Mouse (Mus musculus): ENCODE measurements at regions not wholly inside any gene's neighbourhood (a gene's known extent, or its start where the extent isn't known, plus 50 kb on each side); places are given as distances from the start of the nearest gene placed in this dataset.
"Not testable (repeated sequence)": the region's sequence is repeated elsewhere in the genome, so short reads cannot be mapped to it uniquely, and the experiment has no call there.

DNA sequence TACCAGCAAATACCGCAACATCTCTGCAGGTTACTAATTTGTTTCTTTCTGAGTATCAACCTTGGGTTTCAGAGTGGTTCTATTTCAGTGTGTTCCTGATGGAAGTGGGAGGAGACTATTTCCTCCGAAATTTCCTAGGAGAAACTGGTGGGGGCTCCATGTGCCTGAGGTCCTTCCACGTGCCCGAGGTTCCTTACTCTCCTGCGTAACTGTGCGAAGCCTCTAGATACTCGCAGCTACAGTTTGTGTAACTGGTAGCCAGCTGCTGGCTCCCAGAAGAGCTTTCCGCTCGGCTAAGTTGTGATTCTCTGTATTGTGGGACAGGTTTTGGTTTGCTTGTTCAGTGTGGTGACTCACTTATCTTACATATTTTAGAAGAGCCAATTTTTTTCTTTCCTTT, 184.3 kb upstream of the Tmem45b start:
- no peaks in the 10 kb centered on the region for H3K4me1 ChIP-seq
- no peak overlapping the region for H3K27ac ChIP-seq
- peaks cover 4% of the 10 kb centered on the region; the same call in 1 of the 2 replicates for H3K27me3 ChIP-seq
- H3K9ac ChIP-seq: no peak overlapping the region
- H3K9me3 ChIP-seq: no peaks in the 10 kb centered on the region
- no peaks in the 10 kb centered on the region for H3K36me3 ChIP-seq (replicated peaks)
- H3K4me2 ChIP-seq: no peak overlapping the region
- 77% methylated on average over 9 of the region's 9 CpGs for WGBS
- no peak for ATAC-seq (ENCODE audit: low FRiP score)
- no peak overlapping the region for H3K4me3 ChIP-seq (replicated peaks)

DNA sequence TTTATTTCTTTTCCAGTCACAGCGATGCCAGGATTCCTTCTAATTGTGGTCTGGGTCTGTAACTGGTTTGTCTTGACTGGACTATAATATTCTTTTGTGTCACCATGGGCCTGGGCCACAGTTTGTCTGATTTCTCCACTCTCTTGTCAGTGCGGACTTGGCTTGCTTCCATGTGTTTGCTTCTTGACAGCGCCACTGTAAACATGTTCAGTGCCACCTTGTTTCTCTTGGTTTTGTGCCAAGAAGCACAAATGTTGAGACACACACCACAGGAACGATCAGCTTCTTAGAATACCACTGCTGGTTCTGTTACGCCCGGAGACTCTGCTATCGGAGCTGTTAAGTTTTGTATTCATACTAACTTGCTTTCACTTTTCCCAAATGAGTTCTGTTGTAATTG, 180.9 kb upstream of the Tmem45b start:
- Histone ChIP-seq H3K4me1 (peaks cover 5% of the 10 kb centered on the region; the same call in 1 of the 2 replicates), H3K4me3 (replicated peaks) (no peak overlapping the region), H3K4me2 (no peak overlapping the region), H3K9ac (no peak overlapping the region), H3K9me3 (no peaks in the 10 kb centered on the region), H3K36me3 (replicated peaks) (no peaks in the 10 kb centered on the region), H3K27ac (no peak overlapping the region), H3K27me3 (no peaks in the 10 kb centered on the region)
- no peak for ATAC-seq (ENCODE audit: low FRiP score)
- WGBS: 83% methylated on average over 7 of the region's 7 CpGs

DNA sequence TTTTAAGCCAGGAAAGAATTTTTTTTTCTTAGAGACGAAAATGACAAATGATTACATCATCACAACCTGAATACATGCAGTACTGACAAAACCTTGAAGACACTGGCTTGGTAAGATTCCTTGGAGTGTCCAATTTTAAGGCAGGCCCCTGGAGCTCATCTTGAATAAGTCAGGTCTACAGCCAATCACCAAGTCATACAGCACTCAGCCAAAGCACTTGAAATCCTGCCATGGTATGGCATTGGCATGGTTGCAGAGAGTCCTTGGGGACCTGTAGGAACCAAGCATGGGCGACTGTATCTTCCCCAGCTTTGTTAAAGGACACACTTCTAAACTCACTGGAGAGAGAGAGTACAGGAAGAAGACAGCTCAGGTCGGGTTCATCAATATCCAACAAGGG, 179.8 kb upstream of the Tmem45b start:
- H3K36me3 ChIP-seq (replicated peaks): no peaks in the 10 kb centered on the region
- H3K27ac ChIP-seq: no peak overlapping the region
- no peaks in the 10 kb centered on the region for H3K9me3 ChIP-seq
- H3K9ac ChIP-seq: no peak overlapping the region
- no peak overlapping the region for H3K4me2 ChIP-seq
- peaks cover 5% of the 10 kb centered on the region; the same call in 1 of the 2 replicates for H3K4me1 ChIP-seq
- no peak for ATAC-seq (ENCODE audit: low FRiP score)
- WGBS: 81% methylated on average over 3 of the region's 3 CpGs
- no peaks in the 10 kb centered on the region for H3K27me3 ChIP-seq
- H3K4me3 ChIP-seq (replicated peaks): no peak overlapping the region

DNA sequence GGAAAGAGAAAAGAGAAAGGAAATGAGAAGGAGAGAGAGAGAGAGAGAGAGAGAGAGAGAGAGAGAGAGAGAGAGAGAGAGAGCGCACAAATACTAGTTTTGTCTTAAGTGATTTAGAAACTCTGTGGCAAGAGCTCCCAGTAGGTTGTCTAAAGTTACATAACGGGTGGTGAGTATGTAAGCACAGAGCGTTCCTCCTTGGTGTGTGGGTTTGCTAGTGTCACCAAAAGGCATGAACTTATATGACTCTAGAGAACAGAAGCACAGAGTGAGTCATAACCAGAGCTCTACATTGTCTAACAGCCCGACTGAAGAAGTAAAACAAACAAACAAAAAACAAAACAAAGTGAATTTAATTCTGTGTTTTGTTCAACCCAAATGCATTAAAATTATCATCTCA, 177.9 kb upstream of the Tmem45b start:
- H3K27me3 ChIP-seq: no peaks in the 10 kb centered on the region
- H3K4me1 ChIP-seq: peaks cover 5% of the 10 kb centered on the region; the same call in 1 of the 2 replicates
- ATAC-seq (ENCODE audit: low FRiP score): no peak
- no peaks in the 10 kb centered on the region for H3K36me3 ChIP-seq (replicated peaks)
- no peak overlapping the region for H3K9ac ChIP-seq
- 0 out of 2 replicates have a peak, but pooled peaks cover 2% of the 10 kb centered on the region for H3K9me3 ChIP-seq
- no peak overlapping the region for H3K4me2 ChIP-seq
- H3K27ac ChIP-seq: no peak overlapping the region
- H3K4me3 ChIP-seq (replicated peaks): no peak overlapping the region
- 87% methylated on average over 4 of the region's 4 CpGs for WGBS

DNA sequence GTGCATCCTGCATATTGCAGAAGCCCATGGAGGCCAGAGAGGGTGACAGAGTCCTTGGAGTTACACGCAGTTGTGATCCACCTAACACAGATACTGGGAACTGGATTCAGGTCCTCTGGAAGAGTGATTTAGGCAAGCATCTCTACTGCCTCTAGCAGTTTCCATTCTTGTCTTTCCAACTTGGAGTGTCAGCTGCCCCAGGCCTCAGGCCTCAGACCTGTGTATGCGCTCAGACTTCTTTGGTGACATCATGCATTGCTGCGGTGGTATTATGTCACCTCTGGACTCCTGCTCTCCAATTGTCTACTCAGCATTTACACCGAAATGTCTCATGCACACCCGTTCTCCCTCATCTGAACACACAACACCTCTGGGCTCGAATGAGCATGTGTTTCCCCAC, 164.0 kb upstream of the Tmem45b start:
- H3K4me3 ChIP-seq (replicated peaks): no peak overlapping the region
- H3K9me3 ChIP-seq: no peaks in the 10 kb centered on the region
- H3K4me2 ChIP-seq: no peak overlapping the region
- no peak overlapping the region for H3K9ac ChIP-seq
- no peaks in the 10 kb centered on the region for H3K36me3 ChIP-seq (replicated peaks)
- H3K27me3 ChIP-seq: no peaks in the 10 kb centered on the region
- no peaks in the 10 kb centered on the region for H3K4me1 ChIP-seq
- no peak for ATAC-seq (ENCODE audit: low FRiP score)
- 89% methylated on average over 6 of the region's 6 CpGs for WGBS
- no peak overlapping the region for H3K27ac ChIP-seq

DNA sequence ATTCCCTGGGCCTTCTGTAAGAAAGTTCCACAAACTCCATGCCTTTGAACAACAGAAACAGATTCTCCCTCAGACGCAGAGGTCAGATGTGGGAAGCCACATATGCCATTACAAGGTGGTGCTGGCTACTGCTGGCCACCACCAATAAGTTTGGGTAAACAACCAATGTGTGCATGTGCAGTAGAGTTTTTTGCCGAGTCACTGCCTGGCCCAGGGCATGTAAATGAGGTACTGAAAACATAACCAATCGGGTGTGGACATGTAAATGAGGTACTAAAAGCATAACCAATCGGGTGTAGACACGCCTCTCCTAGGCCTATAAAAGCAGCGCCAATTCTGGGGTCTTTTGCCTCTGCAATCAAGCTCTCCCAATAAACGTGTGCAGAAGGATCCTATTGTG, 157.3 kb upstream of the Tmem45b start:
- not testable (repeated sequence) for ATAC-seq (ENCODE audit: low FRiP score); H3K36me3 ChIP-seq (replicated peaks); H3K27ac ChIP-seq; H3K4me1 ChIP-seq; H3K27me3 ChIP-seq; H3K9ac ChIP-seq; H3K4me2 ChIP-seq; H3K4me3 ChIP-seq (replicated peaks); H3K9me3 ChIP-seq
- 91% methylated on average over 7 of the region's 7 CpGs for WGBS

DNA sequence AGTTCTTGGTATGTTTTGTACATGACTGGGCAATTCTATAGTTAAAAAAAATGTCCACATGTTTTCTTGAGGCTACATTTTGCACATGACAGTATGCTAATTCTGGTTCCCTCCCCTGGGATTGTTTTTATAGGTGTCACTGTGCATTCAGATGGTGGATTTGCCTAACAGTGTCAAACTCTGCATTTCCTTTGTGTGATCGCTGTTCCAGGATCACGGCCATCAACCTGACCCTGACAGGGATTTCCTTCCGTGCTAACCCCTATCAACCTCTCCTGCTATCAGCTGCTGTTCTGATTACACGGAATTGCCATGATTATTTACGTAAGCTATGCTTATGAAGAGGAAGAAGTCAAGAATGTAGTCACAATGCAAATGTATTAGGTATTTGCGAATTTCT, 155.1 kb upstream of the Tmem45b start:
- H3K27ac ChIP-seq: no peak overlapping the region
- no peaks in the 10 kb centered on the region for H3K36me3 ChIP-seq (replicated peaks)
- no peak for ATAC-seq (ENCODE audit: low FRiP score)
- no peak overlapping the region for H3K4me2 ChIP-seq
- H3K27me3 ChIP-seq: no peaks in the 10 kb centered on the region
- H3K4me3 ChIP-seq (replicated peaks): no peak overlapping the region
- no peaks in the 10 kb centered on the region for H3K9me3 ChIP-seq
- no peaks in the 10 kb centered on the region for H3K4me1 ChIP-seq
- no peak overlapping the region for H3K9ac ChIP-seq
- WGBS: 77% methylated on average over 6 of the region's 6 CpGs

DNA sequence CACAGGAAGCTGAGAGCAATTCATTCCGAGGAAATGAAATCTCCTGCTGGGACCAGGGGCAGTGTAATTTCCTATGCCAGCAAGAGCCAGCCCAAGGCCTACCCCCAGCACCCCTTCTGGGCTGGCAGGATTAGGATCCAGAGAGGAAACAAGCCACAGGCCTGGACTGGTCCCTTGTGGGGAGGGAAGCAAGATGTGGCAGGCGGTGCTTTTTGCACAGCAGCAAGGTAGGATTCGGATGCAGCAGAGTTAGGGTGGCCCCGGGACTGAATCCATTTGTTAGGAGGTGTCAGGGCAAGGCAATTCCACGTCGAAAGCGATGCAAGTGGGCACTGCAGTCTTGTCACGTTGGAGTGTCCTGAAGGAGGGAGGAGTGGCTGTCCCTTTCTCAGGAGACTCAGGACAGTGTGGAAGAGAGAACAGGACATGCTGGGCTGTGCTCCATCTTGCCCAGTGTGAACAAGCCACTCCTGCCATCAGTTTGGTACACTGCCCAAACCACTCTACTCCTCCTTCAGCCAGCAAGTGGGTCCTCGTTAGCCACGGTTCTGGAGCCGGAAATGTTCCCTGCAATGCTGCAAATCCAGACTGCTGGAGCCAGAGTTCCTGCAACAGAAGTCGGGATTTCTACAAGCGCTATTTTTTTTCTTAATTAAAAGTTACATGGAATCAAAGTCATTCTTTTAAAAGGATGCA, 150.1 kb upstream of the Tmem45b start:
- Histone ChIP-seq H3K36me3 (replicated peaks) (no peaks in the 10 kb centered on the region), H3K9me3 (no peaks in the 10 kb centered on the region), H3K9ac (no peak overlapping the region), H3K4me3 (replicated peaks) (no peak overlapping the region), H3K27me3 (no peaks in the 10 kb centered on the region), H3K27ac (no peak overlapping the region), H3K4me1 (no peaks in the 10 kb centered on the region), H3K4me2 (no peak overlapping the region)
- 75% methylated on average over 13 of the region's 13 CpGs for WGBS
- no peak for ATAC-seq (ENCODE audit: low FRiP score)

DNA sequence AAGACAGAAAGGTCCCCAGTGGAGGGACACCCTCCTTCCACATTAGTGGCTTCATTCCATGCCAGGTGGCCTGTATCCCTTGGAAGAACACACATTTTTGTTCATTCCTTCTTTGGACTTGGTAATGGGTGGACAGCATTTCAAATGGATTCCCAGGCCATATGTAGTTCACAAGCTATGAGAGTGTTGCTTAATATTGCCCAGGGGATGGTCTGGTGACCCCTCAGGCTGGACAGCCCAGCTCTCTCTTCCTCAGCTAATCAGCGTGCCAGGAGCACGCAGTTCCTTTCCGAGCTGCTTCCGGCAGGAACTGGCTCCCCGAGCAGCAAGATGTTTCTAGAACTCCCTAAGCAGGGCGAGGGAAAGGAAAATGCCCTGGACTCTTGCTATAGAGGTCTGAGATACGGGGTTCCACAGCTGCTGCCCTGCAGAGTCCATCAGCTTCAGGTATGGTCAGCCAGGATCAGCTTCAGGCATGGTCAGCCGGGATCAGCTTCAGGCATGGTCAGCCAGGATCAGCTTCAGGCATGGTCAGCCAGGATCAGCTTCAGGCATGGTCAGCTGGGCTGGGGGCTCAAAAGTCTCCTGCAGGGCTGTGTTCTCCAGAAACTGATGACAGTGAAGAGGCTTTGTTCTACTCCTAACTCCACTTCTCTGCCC, 146.9 kb upstream of the Tmem45b start:
- H3K27ac ChIP-seq: no peak overlapping the region
- H3K4me1 ChIP-seq: no peaks in the 10 kb centered on the region
- 83% methylated on average over 8 of the region's 8 CpGs for WGBS
- no peak overlapping the region for H3K4me3 ChIP-seq (replicated peaks)
- H3K9ac ChIP-seq: no peak overlapping the region
- H3K9me3 ChIP-seq: no peaks in the 10 kb centered on the region
- no peaks in the 10 kb centered on the region for H3K36me3 ChIP-seq (replicated peaks)
- no peak for ATAC-seq (ENCODE audit: low FRiP score)
- H3K4me2 ChIP-seq: no peak overlapping the region
- no peaks in the 10 kb centered on the region for H3K27me3 ChIP-seq

DNA sequence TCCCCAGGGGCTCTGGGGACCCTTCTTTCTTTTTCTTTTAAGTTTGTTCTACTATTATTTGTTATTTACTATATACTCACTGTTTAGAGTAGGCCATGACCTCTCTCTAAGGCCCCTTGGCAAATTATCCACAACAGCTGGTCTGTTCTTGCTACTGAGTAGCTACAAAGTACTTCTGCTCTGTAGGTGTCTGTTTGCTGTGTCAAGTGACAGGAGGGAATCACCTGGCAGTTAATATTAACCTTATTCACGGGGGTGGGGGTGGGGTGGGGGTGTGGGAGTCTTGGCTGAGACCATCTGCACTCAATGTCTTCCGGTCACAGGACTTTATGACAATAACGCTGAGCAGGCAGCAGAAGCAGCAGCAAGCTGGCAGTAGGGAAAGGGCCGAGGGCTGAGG, 146.4 kb upstream of the Tmem45b start:
- H3K9me3 ChIP-seq: no peaks in the 10 kb centered on the region
- no peak overlapping the region for H3K9ac ChIP-seq
- no peaks in the 10 kb centered on the region for H3K4me1 ChIP-seq
- no peaks in the 10 kb centered on the region for H3K36me3 ChIP-seq (replicated peaks)
- H3K4me3 ChIP-seq (replicated peaks): no peak overlapping the region
- no peak overlapping the region for H3K27ac ChIP-seq
- no peak for ATAC-seq (ENCODE audit: low FRiP score)
- 69% methylated on average over 4 of the region's 4 CpGs for WGBS
- no peak overlapping the region for H3K4me2 ChIP-seq
- no peaks in the 10 kb centered on the region for H3K27me3 ChIP-seq

DNA sequence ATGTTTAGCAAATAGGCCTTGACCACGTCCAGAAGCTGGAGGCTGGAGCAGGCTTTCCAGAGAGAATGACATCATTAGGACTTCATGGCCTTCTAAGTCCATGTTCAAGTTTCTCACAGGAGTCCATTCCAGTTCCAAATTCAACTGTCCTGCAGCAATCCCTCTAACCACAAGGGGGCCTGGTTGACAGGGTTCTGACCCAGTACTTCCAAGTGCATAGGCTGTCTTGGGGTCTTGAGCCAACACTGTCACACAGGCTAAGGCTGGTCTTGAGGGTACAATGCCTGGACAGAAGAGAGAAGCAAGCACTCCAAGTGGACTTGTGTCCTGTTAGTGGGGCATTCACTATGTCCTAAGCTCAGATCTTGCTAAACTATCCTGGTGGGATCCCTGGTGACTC, 145.9 kb upstream of the Tmem45b start:
- ATAC-seq (ENCODE audit: low FRiP score): no peak

DNA sequence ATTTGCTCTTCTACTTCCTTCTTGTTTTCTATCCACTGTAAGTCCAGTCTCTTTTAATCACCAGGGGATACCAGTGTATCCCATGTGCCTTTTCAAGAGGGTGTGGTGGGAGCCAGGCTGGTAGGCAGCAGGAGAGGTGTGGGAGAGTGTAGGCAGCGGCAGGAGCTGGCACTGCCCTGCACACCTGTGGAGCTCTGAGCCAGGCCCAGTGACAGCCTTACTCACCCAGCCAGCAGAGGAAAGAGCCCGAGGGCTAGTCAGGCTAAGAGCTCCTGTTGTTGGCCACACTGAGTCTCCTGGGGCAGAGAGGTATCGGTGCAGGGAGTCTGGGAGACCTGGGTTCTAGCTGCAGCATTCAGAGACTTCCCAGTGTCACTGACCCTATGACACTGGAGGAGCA, 145.5 kb upstream of the Tmem45b start:
- Histone ChIP-seq H3K27me3 (no peaks in the 10 kb centered on the region), H3K4me1 (no peaks in the 10 kb centered on the region), H3K9ac (no peak overlapping the region), H3K36me3 (replicated peaks) (no peaks in the 10 kb centered on the region), H3K4me3 (replicated peaks) (no peak overlapping the region), H3K27ac (no peak overlapping the region), H3K4me2 (no peak overlapping the region), H3K9me3 (no peaks in the 10 kb centered on the region)
- ATAC-seq (ENCODE audit: low FRiP score): no peak
- 82% methylated on average over 3 of the region's 3 CpGs for WGBS

More for the DNA sequence above, 145.9 kb upstream of the Tmem45b start:
- Histone ChIP-seq H3K27ac (no peak overlapping the region), H3K4me1 (no peaks in the 10 kb centered on the region), H3K9ac (no peak overlapping the region), H3K4me3 (replicated peaks) (no peak overlapping the region), H3K4me2 (no peak overlapping the region), H3K9me3 (no peaks in the 10 kb centered on the region), H3K27me3 (no peaks in the 10 kb centered on the region), H3K36me3 (replicated peaks) (no peaks in the 10 kb centered on the region)
- WGBS: 65% methylated on average over 1 of the region's 1 CpGs

Data from forebrain, embryonic 12.5 days (tissue).